Mouse (Mus musculus): ENCODE measurements around the gene Nectin2. TPM values are rescaled to one million over a fixed set of nuclear protein-coding genes. Genes with fewer than 3 reads are reported as not detected.
A peak's percentile ranks its signal among the peaks of the same experiment; 100 is the strongest.

Gene Nectin2
- polyA plus RNA-seq, 1 experiment, result 27.1 TPM

- peak within 1 kb of the TSS; percentile 94 for H3ac ChIP-seq (ENCODE audit: control insufficient read depth, insufficient read length)
- peak within 1 kb of the TSS; percentile 53 for H3K4me3 ChIP-seq
- H3K79me2 ChIP-seq (ENCODE audit: control insufficient read depth, insufficient read depth), result peaks cover 20% of the 10 kb centered on the region
- TF ChIP-seq E2F4 (IDR thresholded peaks at IDR 0.05; ENCODE audit: insufficient read depth), result peak; percentile 37
- TF ChIP-seq POLR2AphosphoS2 (IDR thresholded peaks at IDR 0.05; ENCODE audit: insufficient read length, low read depth), result peak; percentile 78
- no peak for TF ChIP-seq TCF12 (IDR thresholded peaks at IDR 0.05; ENCODE audit: insufficient read depth, poor library complexity, severe bottlenecking)
- TF ChIP-seq REST (IDR thresholded peaks at IDR 0.05; ENCODE audit: insufficient read depth, insufficient read length), result no peak
- TF ChIP-seq MAX (IDR thresholded peaks at IDR 0.05; ENCODE audit: low read depth), result no peak
- TF ChIP-seq MYOG (IDR thresholded peaks at IDR 0.05; ENCODE audit: control insufficient read depth in 1 of 3, insufficient read depth in 1 of 3, insufficient read length in 2 of 3, low read depth in 2 of 3), result peak in 1 of 3 experiments; percentile 21
- peak; percentile 66 for TF ChIP-seq POLR2A (IDR thresholded peaks at IDR 0.05; ENCODE audit: insufficient read length, low read depth)
- peaks cover 12% of the 10 kb centered on the region for H3K36me3 ChIP-seq (ENCODE audit: control insufficient read depth, insufficient read depth)
- H3K4me2 ChIP-seq (ENCODE audit: low read depth), result peak within 1 kb of the TSS; percentile 99
- no peaks in the 10 kb centered on the region for H3K27me3 ChIP-seq (ENCODE audit: control insufficient read depth, insufficient read depth, insufficient read length)
These were observed 34.8 kb downstream of the Nectin2 start, which contains the start of gene Tomm40 for GRCm38 (mm10) chr7:19715239-19716054. TSS of gene Tomm40 (minus strand) at chr7:19715438.

DNA sequence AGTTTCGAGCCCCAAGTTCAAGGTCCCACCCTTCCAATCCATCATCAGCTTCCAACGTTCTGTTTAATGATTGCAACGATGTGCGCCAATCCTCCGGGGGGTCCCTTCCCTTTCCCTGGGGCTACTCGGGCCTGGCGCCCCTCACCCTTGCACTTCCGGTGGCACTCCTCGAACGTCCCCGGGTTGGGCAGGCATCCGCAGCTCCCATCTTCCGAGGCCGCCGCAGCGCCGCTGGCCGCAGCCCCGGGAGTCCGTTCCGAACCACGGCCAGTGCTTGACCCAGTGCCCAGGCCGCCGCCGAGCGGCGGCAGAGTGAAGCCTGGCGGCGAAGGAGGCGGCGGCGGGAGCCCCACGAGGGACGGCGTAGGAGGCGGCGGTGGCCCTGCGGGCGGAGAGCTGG is 35.4 kb downstream of the Nectin2 start:
- H3ac ChIP-seq (ENCODE audit: control insufficient read depth, insufficient read length), result peak overlapping the region; percentile 94
- H3K27me3 ChIP-seq (ENCODE audit: control insufficient read depth, insufficient read depth, insufficient read length), result no peaks in the 10 kb centered on the region
- H3K79me2 ChIP-seq (ENCODE audit: control insufficient read depth, insufficient read depth), result peaks cover 20% of the 10 kb centered on the region
- peaks cover 12% of the 10 kb centered on the region for H3K36me3 ChIP-seq (ENCODE audit: control insufficient read depth, insufficient read depth)
- peak overlapping the region; percentile 53 for H3K4me3 ChIP-seq
- H3K4me2 ChIP-seq (ENCODE audit: low read depth), result peak overlapping the region; percentile 91
- no peak for TF ChIP-seq E2F4 (IDR thresholded peaks at IDR 0.05; ENCODE audit: insufficient read depth)
- TF ChIP-seq CEBPB (IDR thresholded peaks at IDR 0.05; ENCODE audit: insufficient read depth, poor library complexity, severe bottlenecking), result no peak
- no peak for TF ChIP-seq MYOD1 (IDR thresholded peaks at IDR 0.05; ENCODE audit: control insufficient read depth in 1 of 3, insufficient read length in 2 of 3, low read depth in 2 of 3)
- TF ChIP-seq POLR2A (IDR thresholded peaks at IDR 0.05; ENCODE audit: insufficient read length, low read depth), result no peak
- TF ChIP-seq USF1 (IDR thresholded peaks at IDR 0.05; ENCODE audit: low read depth), result no peak
- no peak for TF ChIP-seq TCF12 (IDR thresholded peaks at IDR 0.05; ENCODE audit: insufficient read depth, poor library complexity, severe bottlenecking)
- TF ChIP-seq SRF (IDR thresholded peaks at IDR 0.05; ENCODE audit: control insufficient read depth, insufficient read length, low read depth), result no peak
- no peak for TF ChIP-seq POLR2AphosphoS2 (IDR thresholded peaks at IDR 0.05; ENCODE audit: insufficient read length, low read depth)
- no peak for TF ChIP-seq REST (IDR thresholded peaks at IDR 0.05; ENCODE audit: insufficient read depth, insufficient read length)
- no peak for TF ChIP-seq TCF3 (IDR thresholded peaks at IDR 0.05; ENCODE audit: insufficient read length, low read depth)
- TF ChIP-seq MYOG (IDR thresholded peaks at IDR 0.05; ENCODE audit: control insufficient read depth in 1 of 3, insufficient read depth in 1 of 3, insufficient read length in 2 of 3, low read depth in 2 of 3), result no peak
- TF ChIP-seq MAX (IDR thresholded peaks at IDR 0.05; ENCODE audit: low read depth), result no peak

DNA sequence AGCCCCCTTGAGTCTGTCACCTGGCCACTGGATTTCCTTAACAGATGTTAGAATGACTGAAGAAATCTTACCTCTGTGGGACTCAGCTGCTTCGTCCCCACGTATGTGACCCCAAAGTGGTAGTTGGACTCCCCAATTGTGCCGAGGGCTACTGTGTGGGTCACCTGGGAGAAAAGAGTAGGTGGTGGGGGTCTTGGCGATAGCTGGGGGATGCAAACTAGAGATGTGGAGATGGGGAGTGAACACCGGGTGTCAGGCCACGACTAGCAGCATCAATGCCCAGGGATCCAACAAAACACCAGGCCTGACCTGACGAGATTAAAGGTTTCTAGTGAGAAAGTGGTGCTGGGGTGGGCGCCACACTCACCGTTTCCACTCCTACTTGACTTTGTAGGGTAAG is 36.7 kb downstream of the Nectin2 start:
- H3K36me3 ChIP-seq (ENCODE audit: control insufficient read depth, insufficient read depth), result peaks cover 17% of the 10 kb centered on the region
- H3ac ChIP-seq (ENCODE audit: control insufficient read depth, insufficient read length), result no peak overlapping the region
- peaks cover 20% of the 10 kb centered on the region for H3K79me2 ChIP-seq (ENCODE audit: control insufficient read depth, insufficient read depth)
- H3K4me3 ChIP-seq, result peak overlapping the region; percentile 53
- no peaks in the 10 kb centered on the region for H3K27me3 ChIP-seq (ENCODE audit: control insufficient read depth, insufficient read depth, insufficient read length)
- H3K4me2 ChIP-seq (ENCODE audit: low read depth), result peak overlapping the region; percentile 91
- TF ChIP-seq MAX (IDR thresholded peaks at IDR 0.05; ENCODE audit: low read depth), result no peak
- TF ChIP-seq SRF (IDR thresholded peaks at IDR 0.05; ENCODE audit: control insufficient read depth, insufficient read length, low read depth), result no peak
- no peak for TF ChIP-seq E2F4 (IDR thresholded peaks at IDR 0.05; ENCODE audit: insufficient read depth)
- TF ChIP-seq MYOG (IDR thresholded peaks at IDR 0.05; ENCODE audit: control insufficient read depth in 1 of 3, insufficient read depth in 1 of 3, insufficient read length in 2 of 3, low read depth in 2 of 3), result no peak
- no peak for TF ChIP-seq USF1 (IDR thresholded peaks at IDR 0.05; ENCODE audit: low read depth)
- no peak for TF ChIP-seq MYOD1 (IDR thresholded peaks at IDR 0.05; ENCODE audit: control insufficient read depth in 1 of 3, insufficient read length in 2 of 3, low read depth in 2 of 3)
- TF ChIP-seq REST (IDR thresholded peaks at IDR 0.05; ENCODE audit: insufficient read depth, insufficient read length), result no peak
- TF ChIP-seq TCF12 (IDR thresholded peaks at IDR 0.05; ENCODE audit: insufficient read depth, poor library complexity, severe bottlenecking), result no peak
- TF ChIP-seq POLR2AphosphoS2 (IDR thresholded peaks at IDR 0.05; ENCODE audit: insufficient read length, low read depth), result no peak

DNA sequence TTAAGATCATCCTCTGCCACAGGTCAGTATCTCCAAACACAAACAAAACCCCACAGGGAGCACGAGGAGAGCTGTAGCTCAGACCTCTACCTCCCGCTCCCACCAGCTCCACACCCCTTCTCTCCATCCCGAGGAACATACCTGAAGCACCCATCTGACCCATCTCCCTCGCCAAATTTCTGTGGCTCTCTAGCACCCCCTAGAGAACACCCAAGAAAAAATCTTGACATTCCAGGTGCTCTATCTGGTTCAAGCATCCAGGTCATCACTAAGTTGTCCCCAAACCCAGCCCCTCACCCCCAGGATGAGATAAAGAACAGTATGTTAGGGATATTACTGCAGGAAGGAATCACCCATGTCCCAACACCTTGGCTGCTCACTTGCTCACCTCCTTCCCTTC is 37.1 kb downstream of the Nectin2 start:
- H3K36me3 ChIP-seq (ENCODE audit: control insufficient read depth, insufficient read depth), result peaks cover 17% of the 10 kb centered on the region

GRCm38 (mm10) chr7:19712414-19712813 is 37.9 kb downstream of the Nectin2 start:
- Histone ChIP-seq H3K4me2 (ENCODE audit: low read depth) (no peak overlapping the region), H3K4me3 (no peak overlapping the region), H3ac (ENCODE audit: control insufficient read depth, insufficient read length) (no peak overlapping the region), H3K27me3 (ENCODE audit: control insufficient read depth, insufficient read depth, insufficient read length) (no peaks in the 10 kb centered on the region), H3K36me3 (ENCODE audit: control insufficient read depth, insufficient read depth) (peaks cover 17% of the 10 kb centered on the region), H3K79me2 (ENCODE audit: control insufficient read depth, insufficient read depth) (peaks cover 20% of the 10 kb centered on the region)
- TF ChIP-seq SRF (IDR thresholded peaks at IDR 0.05; ENCODE audit: control insufficient read depth, insufficient read length, low read depth) (no peak), MYOD1 (IDR thresholded peaks at IDR 0.05; ENCODE audit: control insufficient read depth in 1 of 3, insufficient read length in 2 of 3, low read depth in 2 of 3) (no peak), TCF3 (IDR thresholded peaks at IDR 0.05; ENCODE audit: insufficient read length, low read depth) (no peak), CEBPB (IDR thresholded peaks at IDR 0.05; ENCODE audit: insufficient read depth, poor library complexity, severe bottlenecking) (no peak), POLR2A (IDR thresholded peaks at IDR 0.05; ENCODE audit: insufficient read length, low read depth) (no peak), POLR2AphosphoS2 (IDR thresholded peaks at IDR 0.05; ENCODE audit: insufficient read length, low read depth) (no peak), REST (IDR thresholded peaks at IDR 0.05; ENCODE audit: insufficient read depth, insufficient read length) (no peak), MYOG (IDR thresholded peaks at IDR 0.05; ENCODE audit: control insufficient read depth in 1 of 3, insufficient read depth in 1 of 3, insufficient read length in 2 of 3, low read depth in 2 of 3) (no peak), USF1 (IDR thresholded peaks at IDR 0.05; ENCODE audit: low read depth) (no peak), E2F4 (IDR thresholded peaks at IDR 0.05; ENCODE audit: insufficient read depth) (no peak), TCF12 (IDR thresholded peaks at IDR 0.05; ENCODE audit: insufficient read depth, poor library complexity, severe bottlenecking) (no peak), MAX (IDR thresholded peaks at IDR 0.05; ENCODE audit: low read depth) (no peak)

More for the DNA sequence above, 37.1 kb downstream of the Nectin2 start:
- no peak for TF ChIP-seq CEBPB (IDR thresholded peaks at IDR 0.05; ENCODE audit: insufficient read depth, poor library complexity, severe bottlenecking)
- no peak for TF ChIP-seq SRF (IDR thresholded peaks at IDR 0.05; ENCODE audit: control insufficient read depth, insufficient read length, low read depth)
- no peak for TF ChIP-seq MAX (IDR thresholded peaks at IDR 0.05; ENCODE audit: low read depth)
- no peak for TF ChIP-seq POLR2AphosphoS2 (IDR thresholded peaks at IDR 0.05; ENCODE audit: insufficient read length, low read depth)
- no peak for TF ChIP-seq USF1 (IDR thresholded peaks at IDR 0.05; ENCODE audit: low read depth)
- Histone ChIP-seq H3K4me3 (peak overlapping the region; percentile 53), H3ac (ENCODE audit: control insufficient read depth, insufficient read length) (no peak overlapping the region), H3K27me3 (ENCODE audit: control insufficient read depth, insufficient read depth, insufficient read length) (no peaks in the 10 kb centered on the region), H3K4me2 (ENCODE audit: low read depth) (peak overlapping the region; percentile 91), H3K79me2 (ENCODE audit: control insufficient read depth, insufficient read depth) (peaks cover 20% of the 10 kb centered on the region)
